Comparison of ENCODE assay signal across 8 mouse cellular contexts in the genomic region with DNA sequence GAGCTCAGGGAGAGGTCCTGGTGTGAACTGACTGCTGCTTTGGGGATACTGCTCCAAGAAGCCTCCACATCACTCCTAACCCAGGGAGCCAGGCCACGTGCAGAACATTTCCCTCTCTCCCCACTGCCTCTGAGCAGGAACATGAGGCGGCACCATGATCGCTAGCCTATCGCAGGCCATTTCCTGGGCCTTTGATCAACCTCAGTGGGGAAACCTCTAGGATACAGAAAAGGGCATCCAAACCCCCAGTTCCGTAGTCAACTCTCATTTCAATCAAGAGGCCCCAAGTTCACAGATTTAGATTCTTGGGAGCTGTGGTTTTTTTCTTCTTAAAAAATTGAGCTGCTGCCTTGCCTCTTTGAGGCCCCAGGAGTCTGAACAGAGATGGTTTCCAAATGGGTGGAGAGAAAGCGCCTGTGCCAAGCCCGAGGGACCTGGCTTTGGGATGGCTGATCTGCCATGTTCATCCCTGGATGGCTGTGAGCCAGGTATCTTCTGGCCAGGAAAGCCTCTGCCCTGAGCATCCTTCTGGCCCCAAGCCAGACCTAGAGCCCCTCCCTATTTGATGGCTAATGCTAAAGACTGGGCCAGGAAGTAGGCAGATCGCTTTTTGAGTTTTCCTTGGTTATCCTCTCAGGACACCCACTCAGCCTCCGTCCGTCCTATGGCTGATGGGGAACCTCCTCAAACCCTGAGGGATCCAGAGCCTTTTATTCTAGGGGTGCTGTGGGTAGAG. TPM values are rescaled to one million over a fixed set of nuclear protein-coding genes. Genes with fewer than 3 reads are reported as not detected.
DNase-seq lines count a peak whose midpoint lies in the region; ATAC-seq lines count a peak whose summit lies in the region.
"Had no signal": no experiment of that assay in that cellular context is flagged by ENCODE, and none has a peak within 500 bp of the region (broad histone marks: within the 10 kb centered on the region; RNA-seq: fewer than 3 reads in every experiment).

No protein-coding gene starts in this region.

- DNase-seq in testis, postnatal 10 days (ENCODE audit: low spot score) = peak; percentile 50
- DNase-seq in testis, postnatal 14 days (ENCODE audit: low spot score) = no peak
- no peak for DNase-seq in forebrain, embryonic 11.5 days (ENCODE audit: low spot score)
- DNase-seq in Muller cell, postnatal 12 days (ENCODE audit: inconsistent ontology term) = no peak
- no peak for DNase-seq in lung, postnatal 36 days

- H3K27me3 ChIP-seq in forebrain, embryonic 11.5 days (ENCODE audit: control insufficient read depth, insufficient read depth, low read length) = no peaks in the 10 kb centered on the region
- H3K27me3 ChIP-seq in hindbrain, embryonic 16.5 days (replicated peaks; ENCODE audit: control insufficient read depth, insufficient read depth, low read length) = no peaks in the 10 kb centered on the region
- no peaks in the 10 kb centered on the region for H3K27me3 ChIP-seq in stomach, embryonic 16.5 days (ENCODE audit: control insufficient read depth, insufficient read depth, low read length)

- ATAC-seq in forebrain, embryonic 11.5 days (replicated peaks; ENCODE audit: low FRiP score) = no peak; the same call in 1 of the 2 replicates
- no peak; the same call in 1 of the 2 replicates for ATAC-seq in hindbrain, embryonic 16.5 days
- ATAC-seq in stomach, embryonic 16.5 days (ENCODE audit: insufficient read depth, low FRiP score) = no peak

- no peaks in the 10 kb centered on the region for H3K36me3 ChIP-seq in forebrain, embryonic 11.5 days (ENCODE audit: control insufficient read depth, insufficient read depth, low read length)
- H3K36me3 ChIP-seq in hindbrain, embryonic 16.5 days (ENCODE audit: control insufficient read depth, insufficient read depth, low read length) = no peaks in the 10 kb centered on the region
- no peaks in the 10 kb centered on the region for H3K36me3 ChIP-seq in stomach, embryonic 16.5 days (ENCODE audit: control insufficient read depth, insufficient read depth, low read length)

- H3K4me2 ChIP-seq in forebrain, embryonic 11.5 days (ENCODE audit: low read depth, low read length, severe bottlenecking) = no peak overlapping the region
- peak overlapping the region; percentile 6; the same call in 1 of the 2 replicates for H3K4me2 ChIP-seq in hindbrain, embryonic 16.5 days (ENCODE audit: low read length)
- no peak overlapping the region for H3K4me2 ChIP-seq in stomach, embryonic 16.5 days (ENCODE audit: low read depth, low read length)

- whole genome bisulfite sequencing in forebrain, embryonic 11.5 days = 60% methylated on average over 10 of the region's 10 CpGs
- WGBS in hindbrain, embryonic 16.5 days = 29% methylated on average over 10 of the region's 10 CpGs
- 71% methylated on average over 10 of the region's 10 CpGs for WGBS in stomach, embryonic 16.5 days

- peaks cover 26% of the 10 kb centered on the region for H3K4me1 ChIP-seq in forebrain, embryonic 11.5 days (replicated peaks; ENCODE audit: control insufficient read depth, insufficient read depth, low read length)
- peaks cover 33% of the 10 kb centered on the region for H3K4me1 ChIP-seq in hindbrain, embryonic 16.5 days (ENCODE audit: control insufficient read depth, insufficient read depth, low read depth, low read length)
- H3K4me1 ChIP-seq in stomach, embryonic 16.5 days (ENCODE audit: control insufficient read depth, insufficient read depth, low read length) = peaks cover 22% of the 10 kb centered on the region

- H3K4me3 ChIP-seq in forebrain, embryonic 11.5 days (ENCODE audit: low read depth, low read length) = no peak overlapping the region
- no peak overlapping the region for H3K4me3 ChIP-seq in hindbrain, embryonic 16.5 days (ENCODE audit: low read length)
- H3K4me3 ChIP-seq in stomach, embryonic 16.5 days (replicated peaks; ENCODE audit: low read length) = no peak overlapping the region

- H3K9me3 ChIP-seq in forebrain, embryonic 11.5 days (ENCODE audit: control insufficient read depth, low read length) = no peaks in the 10 kb centered on the region; the same call in 1 of the 2 replicates
- no peaks in the 10 kb centered on the region for H3K9me3 ChIP-seq in hindbrain, embryonic 16.5 days (ENCODE audit: control insufficient read depth, low read length)
- no peaks in the 10 kb centered on the region for H3K9me3 ChIP-seq in stomach, embryonic 16.5 days (replicated peaks; ENCODE audit: control insufficient read depth, low read length)

- no peak overlapping the region for H3K9ac ChIP-seq in forebrain, embryonic 11.5 days (ENCODE audit: low read length)
- H3K9ac ChIP-seq in hindbrain, embryonic 16.5 days (ENCODE audit: low read depth, low read length) = no peak overlapping the region
- H3K9ac ChIP-seq in stomach, embryonic 16.5 days (ENCODE audit: low read length) = no peak overlapping the region

- H3K27ac ChIP-seq in forebrain, embryonic 11.5 days (ENCODE audit: low read depth, low read length) = peak overlapping the region; percentile 94
- H3K27ac ChIP-seq in hindbrain, embryonic 16.5 days (ENCODE audit: low read depth, low read length) = peak overlapping the region; percentile 94
- H3K27ac ChIP-seq in stomach, embryonic 16.5 days (ENCODE audit: low read length) = peak overlapping the region; percentile 11; the same call in 1 of the 2 replicates

RNA-seq across cellular contexts. Expression of a gene that starts 5.7 kb away (rescaled TPM):
- not detected in 2 replicates for polyA plus RNA-seq in forebrain, embryonic 11.5 days (2014; fragmentation: Nextera tagmentation; extraction: Ambion mirVana)
- polyA plus RNA-seq in hindbrain, embryonic 16.5 days (2015; fragmentation: Nextera tagmentation; extraction: Ambion mirVana) = 0.06 TPM in 2 replicates
- not detected in 2 replicates for polyA plus RNA-seq in stomach, embryonic 16.5 days (2015; fragmentation: Nextera tagmentation; extraction: Ambion mirVana)
- polyA plus RNA-seq: heart, postnatal 0 days had no signal

Comparison
In these comparisons a context has a peak if more than half of its experiments do, and no peak if none do; other contexts are left out.
1. H3K27ac ChIP-seq: peak in every context shown above with its lines; median percentile 94 in forebrain, embryonic 11.5 days; 94 in hindbrain, embryonic 16.5 days; 11 in stomach, embryonic 16.5 days.